Mouse (Mus musculus): ENCODE data around the gene Perm1. TPM values are rescaled to one million over a fixed set of nuclear protein-coding genes. Genes with fewer than 3 reads are reported as not detected.
A peak's percentile ranks its signal among the peaks of the same experiment; 100 is the strongest.

Perm1 gene
- polyA plus RNA-seq, 2 experiments: 0.25 to 1.2 TPM

DNA sequence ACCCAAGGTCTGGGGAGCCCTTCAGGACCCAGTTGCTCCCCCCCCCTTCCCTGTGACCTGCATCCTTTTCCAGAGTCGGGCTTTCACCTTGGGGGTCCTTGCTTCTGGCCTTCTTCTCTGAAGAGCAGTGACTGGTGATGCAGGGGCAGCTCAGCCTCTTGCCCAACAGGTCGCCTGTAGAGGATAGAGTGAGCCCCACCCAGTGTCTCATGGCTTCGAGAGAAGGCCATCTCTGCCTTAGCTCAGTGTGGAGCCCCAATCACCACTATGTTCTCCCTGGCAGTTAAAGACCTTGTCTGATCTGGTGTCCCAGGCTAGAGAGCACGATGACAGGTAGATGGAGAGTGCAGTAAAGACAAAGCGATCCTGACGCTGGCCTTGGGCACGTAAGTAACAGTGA, 36.5 kb downstream of the Perm1 start:
- no peak for TF ChIP-seq POLR2A (IDR thresholded peaks at IDR 0.05; ENCODE audit: borderline replicate concordance, extremely low read depth, insufficient read depth, insufficient read length)
- DNase-seq (ENCODE audit: low spot score) (no peak), ATAC-seq (ENCODE audit: low FRiP score, low read depth) (no peak)
- Histone ChIP-seq H3K4me1 (ENCODE audit: control insufficient read depth, insufficient read depth, low read length) (no peaks in the 10 kb centered on the region), H3K27me3 (ENCODE audit: control insufficient read depth, insufficient read depth, low read length) (peaks cover 24% of the 10 kb centered on the region), H3K27ac (replicated peaks; ENCODE audit: low read depth, low read length) (no peak overlapping the region), H3K4me2 (replicated peaks; ENCODE audit: low read depth, low read length, severe bottlenecking) (no peak overlapping the region), H3K9me3 (ENCODE audit: control insufficient read depth, low read length) (no peaks in the 10 kb centered on the region), H3K4me3 (replicated peaks; ENCODE audit: low read length) (no peak overlapping the region), H3K36me3 (ENCODE audit: control insufficient read depth, insufficient read depth, low read length) (peaks cover 22% of the 10 kb centered on the region), H3K9ac (ENCODE audit: low read depth, low read length, severe bottlenecking) (no peak overlapping the region)
- 26% methylated on average over 7 of the region's 7 CpGs for WGBS

DNA sequence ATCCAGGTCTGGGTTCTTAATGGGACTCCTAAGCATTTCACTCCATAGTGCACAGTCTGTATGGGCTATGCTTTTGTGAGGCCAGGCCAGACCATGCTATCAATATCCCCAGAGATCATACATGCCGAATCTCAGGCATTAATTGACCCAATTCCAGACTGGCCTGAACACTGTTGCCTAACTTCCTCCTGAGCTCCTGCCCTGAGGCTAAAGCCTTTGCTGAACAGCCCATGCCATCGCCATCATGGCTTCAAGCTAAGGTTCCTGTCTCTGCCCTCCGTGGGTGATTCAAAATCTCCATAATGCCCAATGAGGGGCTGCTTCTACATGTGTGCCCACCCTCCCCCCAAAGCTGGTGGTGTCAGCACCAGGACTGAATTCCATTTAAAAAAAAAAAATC, 37.0 kb downstream of the Perm1 start:
- no peak overlapping the region for H3K9ac ChIP-seq (ENCODE audit: low read depth, low read length, severe bottlenecking)
- no peaks in the 10 kb centered on the region for H3K4me1 ChIP-seq (ENCODE audit: control insufficient read depth, insufficient read depth, low read length)
- no peak overlapping the region for H3K27ac ChIP-seq (replicated peaks; ENCODE audit: low read depth, low read length)
- no peak for DNase-seq (ENCODE audit: low spot score)
- WGBS: 38% methylated on average over 3 of the region's 3 CpGs
- H3K36me3 ChIP-seq (ENCODE audit: control insufficient read depth, insufficient read depth, low read length): peaks cover 17% of the 10 kb centered on the region
- no peak for ATAC-seq (ENCODE audit: low FRiP score, low read depth)
- peaks cover 24% of the 10 kb centered on the region for H3K27me3 ChIP-seq (ENCODE audit: control insufficient read depth, insufficient read depth, low read length)
- H3K4me3 ChIP-seq (replicated peaks; ENCODE audit: low read length): no peak overlapping the region
- H3K9me3 ChIP-seq (ENCODE audit: control insufficient read depth, low read length): no peaks in the 10 kb centered on the region
- H3K4me2 ChIP-seq (replicated peaks; ENCODE audit: low read depth, low read length, severe bottlenecking): no peak overlapping the region
- no peak for TF ChIP-seq POLR2A (IDR thresholded peaks at IDR 0.05; ENCODE audit: borderline replicate concordance, extremely low read depth, insufficient read depth, insufficient read length)

DNA sequence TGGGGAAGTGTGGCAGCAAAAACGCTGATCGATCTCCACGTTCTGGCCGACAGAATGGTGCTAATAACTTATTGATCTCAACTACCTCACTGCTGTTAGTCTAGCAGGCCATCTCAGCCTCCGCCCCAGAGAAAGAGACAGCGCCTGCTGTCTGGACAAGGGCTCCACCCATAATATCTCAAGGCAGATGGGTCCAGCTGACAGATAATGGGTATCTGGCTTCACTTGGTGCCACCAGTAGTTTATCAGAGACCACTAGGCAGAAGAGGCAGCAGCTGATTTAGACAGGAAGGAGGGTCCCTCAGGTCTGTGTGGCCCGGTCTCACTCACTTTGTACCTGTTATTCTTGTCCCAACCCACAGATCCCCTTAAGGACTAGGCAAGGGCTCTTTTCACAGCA, 37.4 kb downstream of the Perm1 start:
- peaks cover 24% of the 10 kb centered on the region for H3K27me3 ChIP-seq (ENCODE audit: control insufficient read depth, insufficient read depth, low read length)
- no peak for ATAC-seq (ENCODE audit: low FRiP score, low read depth)
- H3K9ac ChIP-seq (ENCODE audit: low read depth, low read length, severe bottlenecking): no peak overlapping the region
- no peaks in the 10 kb centered on the region for H3K4me1 ChIP-seq (ENCODE audit: control insufficient read depth, insufficient read depth, low read length)
- peaks cover 13% of the 10 kb centered on the region for H3K36me3 ChIP-seq (ENCODE audit: control insufficient read depth, insufficient read depth, low read length)
- DNase-seq (ENCODE audit: low spot score): no peak
- no peak overlapping the region for H3K27ac ChIP-seq (replicated peaks; ENCODE audit: low read depth, low read length)
- no peak for TF ChIP-seq POLR2A (IDR thresholded peaks at IDR 0.05; ENCODE audit: borderline replicate concordance, extremely low read depth, insufficient read depth, insufficient read length)
- H3K4me3 ChIP-seq (replicated peaks; ENCODE audit: low read length): no peak overlapping the region
- no peak overlapping the region for H3K4me2 ChIP-seq (replicated peaks; ENCODE audit: low read depth, low read length, severe bottlenecking)
- H3K9me3 ChIP-seq (ENCODE audit: control insufficient read depth, low read length): no peaks in the 10 kb centered on the region
- WGBS: 41% methylated on average over 7 of the region's 7 CpGs

DNA sequence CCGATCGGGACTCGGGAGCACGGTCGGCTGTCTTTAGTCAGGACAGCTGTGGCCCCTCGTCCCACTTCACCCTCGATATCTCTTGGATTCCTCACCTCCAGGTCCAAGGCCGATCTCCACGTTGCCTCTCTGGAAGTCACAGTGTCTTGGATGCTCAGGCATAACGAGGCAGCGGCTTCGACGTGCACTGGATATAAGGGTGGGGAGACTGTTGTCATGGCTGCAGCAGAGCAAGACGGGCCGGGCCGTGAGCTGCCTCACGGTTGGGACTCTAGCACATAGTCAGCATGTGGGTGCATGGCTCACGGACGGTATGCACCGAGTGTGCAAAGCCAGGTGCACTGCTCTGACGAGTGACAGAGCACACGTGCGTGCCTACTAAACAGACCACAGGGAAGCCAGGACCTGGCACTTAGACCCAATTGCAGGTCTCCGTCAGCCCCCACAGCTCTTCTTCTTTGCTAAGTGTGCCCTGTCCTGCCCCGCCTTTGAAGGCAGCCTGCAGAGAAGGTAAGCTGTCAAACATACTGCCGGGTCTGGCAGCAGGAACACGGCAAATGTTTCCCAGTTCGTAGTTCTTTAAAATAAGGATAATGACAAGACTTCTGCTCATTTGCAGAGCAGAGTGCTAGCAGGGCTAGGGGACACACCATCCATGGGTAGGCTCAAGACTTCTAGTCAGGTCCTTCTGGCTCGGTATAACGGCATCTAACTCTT, 38.9 kb downstream of the Perm1 start:
- H3K4me1 ChIP-seq (ENCODE audit: control insufficient read depth, insufficient read depth, low read length): no peaks in the 10 kb centered on the region
- H3K27me3 ChIP-seq (ENCODE audit: control insufficient read depth, insufficient read depth, low read length): peaks cover 24% of the 10 kb centered on the region
- no peak for TF ChIP-seq POLR2A (IDR thresholded peaks at IDR 0.05; ENCODE audit: borderline replicate concordance, extremely low read depth, insufficient read depth, insufficient read length)
- no peak overlapping the region; the same call in 1 of the 2 replicates for H3K4me2 ChIP-seq (replicated peaks; ENCODE audit: low read depth, low read length, severe bottlenecking)
- ATAC-seq (ENCODE audit: low FRiP score, low read depth) (peak; percentile 36; the same call in 1 of the 2 replicates), DNase-seq (ENCODE audit: low spot score) (no peak)
- H3K4me3 ChIP-seq (replicated peaks; ENCODE audit: low read length): peak overlapping the region; percentile 4; the same call in 1 of the 2 replicates
- no peaks in the 10 kb centered on the region for H3K36me3 ChIP-seq (ENCODE audit: control insufficient read depth, insufficient read depth, low read length)
- no peaks in the 10 kb centered on the region for H3K9me3 ChIP-seq (ENCODE audit: control insufficient read depth, low read length)
- WGBS: 3% methylated on average over 28 of the region's 30 CpGs
- H3K27ac ChIP-seq (replicated peaks; ENCODE audit: low read depth, low read length): no peak overlapping the region
- H3K9ac ChIP-seq (ENCODE audit: low read depth, low read length, severe bottlenecking): no peak overlapping the region; the same call in 1 of the 2 replicates

DNA sequence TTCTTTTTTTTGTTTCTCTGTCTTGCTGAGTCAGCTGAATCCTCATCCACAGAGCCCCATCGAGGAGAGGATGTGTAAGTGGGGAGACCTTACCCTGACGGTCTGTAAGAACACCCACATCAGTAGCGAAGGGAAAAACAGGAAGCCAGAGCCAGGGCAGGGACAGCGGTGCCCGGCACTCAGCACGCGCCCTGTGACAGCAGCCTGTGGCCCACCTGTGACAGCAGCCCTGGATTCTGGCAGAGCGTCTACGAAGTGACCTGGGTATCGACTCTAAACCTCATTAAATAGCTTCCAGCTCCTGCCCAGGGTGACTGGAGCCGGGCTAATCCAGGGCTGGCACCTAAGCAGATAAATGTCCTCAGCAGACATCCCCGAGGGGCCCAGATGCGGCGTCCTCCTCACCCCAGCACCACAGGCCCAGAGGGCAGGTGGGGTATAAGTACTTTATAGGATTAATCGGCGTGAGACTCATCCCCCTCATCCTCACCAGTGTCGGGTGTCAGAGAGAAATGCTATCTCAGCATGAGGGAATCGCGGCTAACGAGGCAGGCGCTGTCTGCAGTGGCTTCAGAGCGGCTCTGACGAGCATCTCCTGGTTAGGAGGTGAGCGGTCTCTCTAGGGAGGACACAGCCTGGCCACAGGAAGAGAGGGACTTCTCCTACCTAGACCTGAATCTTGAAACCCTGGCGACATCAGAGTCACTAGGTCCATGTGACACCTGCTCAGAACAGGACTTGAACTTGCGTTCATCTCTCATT, 39.6 kb downstream of the Perm1 start, which contains the start of gene Samd11:
Gene Samd11, minus strand, starts transcription at position 580 of the 762 bp plus-strand sequence.
- Histone ChIP-seq H3K9me3 (ENCODE audit: control insufficient read depth, low read length) (no peaks in the 10 kb centered on the region), H3K4me2 (replicated peaks; ENCODE audit: low read depth, low read length, severe bottlenecking) (no peak within 1 kb of the TSS; the same call in 1 of the 2 replicates), H3K4me1 (ENCODE audit: control insufficient read depth, insufficient read depth, low read length) (no peaks in the 10 kb centered on the region), H3K27ac (replicated peaks; ENCODE audit: low read depth, low read length) (no peak within 1 kb of the TSS), H3K27me3 (ENCODE audit: control insufficient read depth, insufficient read depth, low read length) (peaks cover 24% of the 10 kb centered on the region), H3K36me3 (ENCODE audit: control insufficient read depth, insufficient read depth, low read length) (no peaks in the 10 kb centered on the region), H3K4me3 (replicated peaks; ENCODE audit: low read length) (peak within 1 kb of the TSS; percentile 7; the same call in 1 of the 2 replicates), H3K9ac (ENCODE audit: low read depth, low read length, severe bottlenecking) (no peak within 1 kb of the TSS; the same call in 1 of the 2 replicates)
- TF ChIP-seq POLR2A (IDR thresholded peaks at IDR 0.05; ENCODE audit: borderline replicate concordance, extremely low read depth, insufficient read depth, insufficient read length): no peak
- ATAC-seq (ENCODE audit: low FRiP score, low read depth): no peak
- 3% methylated on average over 26 of the region's 26 CpGs for WGBS
- DNase-seq (ENCODE audit: low spot score): no peak

Small RNA genes lying within 50 kb of the gene (microRNA-seq; reads per million reads assigned to microRNA genes)
- gene Mir7658: 1.8 reads per million

Other genes with a start within 250 kb of the Perm1 start
- 11.3 and 15.2 TPM in 2 replicates for gene B3galt6, start 223.2 kb upstream of the Perm1 start, polyA plus RNA-seq (2012; rRNA removed)
- 17.0 and 18.8 TPM in 2 replicates for gene B3galt6, start 223.2 kb upstream of the Perm1 start, polyA plus RNA-seq (2014; fragmentation: Nextera tagmentation; extraction: Ambion mirVana)
- gene Sdf4, start 223.0 kb upstream of the Perm1 start, polyA plus RNA-seq (2012; rRNA removed): 52.4 and 74.5 TPM in 2 replicates
- gene Sdf4, start 223.0 kb upstream of the Perm1 start, polyA plus RNA-seq (2014; fragmentation: Nextera tagmentation; extraction: Ambion mirVana): 171 TPM in 2 replicates
- gene Tnfrsf4, start 202.0 kb upstream of the Perm1 start, polyA plus RNA-seq (2012; rRNA removed): 4.8 and 5.8 TPM in 2 replicates
- gene Tnfrsf4, start 202.0 kb upstream of the Perm1 start, polyA plus RNA-seq (2014; fragmentation: Nextera tagmentation; extraction: Ambion mirVana): 0.58 and 0.65 TPM in 2 replicates
- gene Tnfrsf18, start 189.7 kb upstream of the Perm1 start, polyA plus RNA-seq (2012; rRNA removed): 1.9 TPM in 2 replicates
- gene Tnfrsf18, start 189.7 kb upstream of the Perm1 start, polyA plus RNA-seq (2014; fragmentation: Nextera tagmentation; extraction: Ambion mirVana): 3.7 and 4.7 TPM in 2 replicates
- gene Ttll10, start 156.5 kb upstream of the Perm1 start, polyA plus RNA-seq (2012; rRNA removed): 4.0 and 4.2 TPM in 2 replicates
- 2.4 and 2.6 TPM in 2 replicates for gene Ttll10, start 156.5 kb upstream of the Perm1 start, polyA plus RNA-seq (2014; fragmentation: Nextera tagmentation; extraction: Ambion mirVana)
- 74.5 and 92.4 TPM in 2 replicates for gene 9430015G10Rik, start 105.9 kb upstream of the Perm1 start, polyA plus RNA-seq (2012; rRNA removed)
- gene 9430015G10Rik, start 105.9 kb upstream of the Perm1 start, polyA plus RNA-seq (2014; fragmentation: Nextera tagmentation; extraction: Ambion mirVana): 34.4 and 38.3 TPM in 2 replicates
- gene Rnf223, start 85.4 kb upstream of the Perm1 start, polyA plus RNA-seq (2012; rRNA removed): 1.5 and 2.0 TPM in 2 replicates
- 0.61 and 0.65 TPM in 2 replicates for gene Rnf223, start 85.4 kb upstream of the Perm1 start, polyA plus RNA-seq (2014; fragmentation: Nextera tagmentation; extraction: Ambion mirVana)
- 264 and 342 TPM in 2 replicates for gene Agrn, start 18.4 kb upstream of the Perm1 start, polyA plus RNA-seq (2012; rRNA removed)
- gene Agrn, start 18.4 kb upstream of the Perm1 start, polyA plus RNA-seq (2014; fragmentation: Nextera tagmentation; extraction: Ambion mirVana): 78.5 and 92.2 TPM in 2 replicates
- 1.4 and 1.7 TPM in 2 replicates for gene Isg15, start 15.1 kb upstream of the Perm1 start, polyA plus RNA-seq (2012; rRNA removed)
- 0.26 and 0.73 TPM in 2 replicates for gene Isg15, start 15.1 kb upstream of the Perm1 start, polyA plus RNA-seq (2014; fragmentation: Nextera tagmentation; extraction: Ambion mirVana)
- 2.2 and 2.4 TPM in 2 replicates for gene AW011738, start 12.6 kb upstream of the Perm1 start, polyA plus RNA-seq (2012; rRNA removed)
- gene AW011738, start 12.6 kb upstream of the Perm1 start, polyA plus RNA-seq (2014; fragmentation: Nextera tagmentation; extraction: Ambion mirVana): 0.41 and 1.4 TPM in 2 replicates
- gene Plekhn1, start 19.0 kb downstream of the Perm1 start, polyA plus RNA-seq (2012; rRNA removed): 104 and 133 TPM in 2 replicates
- gene Plekhn1, start 19.0 kb downstream of the Perm1 start, polyA plus RNA-seq (2014; fragmentation: Nextera tagmentation; extraction: Ambion mirVana): 32.2 and 36.6 TPM in 2 replicates
- 130 and 147 TPM in 2 replicates for gene Noc2l, start 20.1 kb downstream of the Perm1 start, polyA plus RNA-seq (2012; rRNA removed)
- gene Noc2l, start 20.1 kb downstream of the Perm1 start, polyA plus RNA-seq (2014; fragmentation: Nextera tagmentation; extraction: Ambion mirVana): 61.2 and 62.7 TPM in 2 replicates
- gene Samd11, start 39.8 kb downstream of the Perm1 start, polyA plus RNA-seq (2012; rRNA removed): 0.58 and 0.78 TPM in 2 replicates
- gene Samd11, start 39.8 kb downstream of the Perm1 start, polyA plus RNA-seq (2014; fragmentation: Nextera tagmentation; extraction: Ambion mirVana): 0.12 and 0.43 TPM in 2 replicates
- not detected in 2 replicates for gene Vmn2r-ps159, start 115.2 kb downstream of the Perm1 start, polyA plus RNA-seq (2012; rRNA removed)
- gene Vmn2r-ps159, start 115.2 kb downstream of the Perm1 start, polyA plus RNA-seq (2014; fragmentation: Nextera tagmentation; extraction: Ambion mirVana): not detected in 2 replicates